Mouse (Mus musculus): ENCODE data around the gene Iqce.

The Iqce gene

DNA sequence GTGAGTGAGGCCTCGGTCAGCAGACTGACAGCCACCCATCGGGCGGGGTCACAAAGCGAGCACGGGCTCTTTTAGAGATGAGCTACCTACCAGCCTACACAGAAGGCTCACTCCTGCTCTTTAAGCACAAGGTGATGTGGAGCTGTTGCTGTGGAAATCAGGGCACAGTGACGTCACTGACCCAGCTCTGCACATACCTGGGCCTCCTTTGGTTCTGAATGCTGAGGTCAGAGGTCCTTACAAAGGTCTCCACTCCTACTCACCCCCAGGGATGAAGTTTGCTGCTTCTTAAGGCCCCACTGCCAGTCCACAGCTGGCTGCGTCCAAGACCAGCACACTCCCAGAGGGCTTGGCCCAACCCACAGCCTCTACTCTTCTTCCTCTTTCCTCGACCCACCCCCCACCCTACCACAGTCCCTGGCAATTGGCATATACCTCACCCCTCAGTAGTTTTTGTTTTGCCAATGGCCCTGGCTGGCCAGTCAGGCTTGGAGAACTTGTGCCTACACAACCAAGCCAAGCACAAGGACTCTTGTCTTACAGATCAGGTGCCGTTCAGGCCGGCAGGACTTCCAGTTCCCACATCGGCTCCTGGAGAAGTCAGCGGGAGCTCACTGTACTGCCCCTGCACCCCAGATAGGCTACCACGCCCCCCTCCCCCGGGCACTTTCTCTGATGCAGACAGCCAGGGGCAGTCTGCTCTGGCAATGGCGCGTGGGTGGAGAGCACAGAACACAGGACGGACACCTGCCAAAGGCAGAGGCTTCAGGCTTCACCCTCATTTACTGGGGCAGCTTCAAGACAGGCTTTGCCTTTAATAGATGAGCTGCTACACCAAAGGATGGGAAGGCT is 39.2 kb downstream of the Iqce start:
- DNase-seq (ENCODE audit: extremely low read depth, insufficient read length, low spot score), result no peak

DNA sequence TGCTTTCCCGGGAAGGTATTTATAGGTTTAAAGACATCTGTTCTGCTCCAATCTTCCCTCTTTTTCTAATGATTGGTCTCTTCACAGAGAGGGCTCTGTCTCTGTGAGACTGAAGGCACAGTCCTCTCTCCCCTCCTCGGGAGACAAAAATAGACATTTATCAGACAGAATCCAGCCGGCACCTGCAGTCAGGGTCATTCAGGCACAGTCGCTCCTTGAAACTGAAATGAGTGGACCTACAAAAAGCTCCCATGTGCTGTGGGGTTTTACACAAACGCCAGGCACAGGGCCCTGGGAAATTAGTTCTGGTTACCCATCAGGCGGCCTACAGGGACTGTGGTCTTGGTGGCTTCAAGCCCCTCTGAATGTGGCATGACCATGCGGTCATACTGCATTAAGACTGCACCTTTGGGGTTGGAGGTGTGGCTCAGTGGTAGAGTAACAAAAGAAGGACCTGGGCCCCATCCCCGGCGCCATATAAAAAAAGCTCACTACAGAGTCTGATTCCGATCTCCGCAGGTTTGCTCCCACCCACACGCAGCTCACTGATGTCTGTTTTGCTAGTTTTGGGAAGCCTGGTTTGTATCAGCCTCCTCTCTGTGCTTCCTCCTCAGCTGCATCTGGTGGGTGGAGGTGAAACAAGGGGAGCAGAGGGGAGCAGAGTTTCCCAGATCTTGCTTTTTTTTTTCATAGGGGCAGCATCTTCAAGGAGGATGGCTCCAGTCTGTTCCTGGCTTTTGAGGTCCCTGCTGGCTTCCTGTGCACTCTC is 40.1 kb downstream of the Iqce start:
- DNase-seq (ENCODE audit: extremely low read depth, insufficient read length, low spot score), result no peak

DNA sequence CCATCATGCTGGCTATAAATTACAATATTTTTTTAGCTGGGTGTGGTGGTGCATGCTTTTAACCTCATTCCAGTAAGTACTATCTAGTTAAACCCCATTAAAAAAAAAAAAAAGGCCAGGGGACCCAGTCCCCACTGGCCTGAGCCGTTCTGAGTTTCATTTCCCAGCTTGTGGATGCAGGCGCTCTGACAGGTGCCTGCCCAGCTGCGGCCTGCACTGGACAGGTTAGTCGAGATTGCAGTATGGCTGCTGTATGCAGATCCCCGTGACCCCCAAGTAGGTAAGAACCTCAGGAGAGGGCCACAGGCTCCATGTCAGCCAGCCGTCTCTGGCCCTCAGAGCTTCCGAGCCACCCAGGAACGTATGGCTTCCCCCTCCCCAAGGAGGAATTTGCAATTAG is 40.8 kb downstream of the Iqce start:
- no peak for DNase-seq (ENCODE audit: extremely low read depth, insufficient read length, low spot score)

DNA sequence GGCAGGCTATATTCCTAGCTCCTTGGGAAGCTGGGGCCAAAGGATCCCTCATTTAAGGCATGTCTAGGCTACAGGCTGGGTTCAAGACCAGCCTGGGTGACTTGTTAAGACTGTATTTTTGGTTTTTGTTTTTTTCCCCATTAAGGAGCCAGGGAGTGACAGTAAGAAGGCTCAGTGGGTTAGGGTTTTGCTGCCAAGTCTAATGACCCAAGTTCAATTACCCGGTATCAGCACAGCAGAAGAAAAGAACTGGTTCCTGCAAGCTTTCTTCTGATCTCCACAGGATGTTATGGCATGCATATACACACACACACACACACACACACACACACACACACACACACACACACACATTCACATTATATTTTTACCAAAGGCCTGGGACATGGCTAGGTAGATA is 41.8 kb downstream of the Iqce start:
- no peak for DNase-seq (ENCODE audit: extremely low read depth, insufficient read length, low spot score)

DNA sequence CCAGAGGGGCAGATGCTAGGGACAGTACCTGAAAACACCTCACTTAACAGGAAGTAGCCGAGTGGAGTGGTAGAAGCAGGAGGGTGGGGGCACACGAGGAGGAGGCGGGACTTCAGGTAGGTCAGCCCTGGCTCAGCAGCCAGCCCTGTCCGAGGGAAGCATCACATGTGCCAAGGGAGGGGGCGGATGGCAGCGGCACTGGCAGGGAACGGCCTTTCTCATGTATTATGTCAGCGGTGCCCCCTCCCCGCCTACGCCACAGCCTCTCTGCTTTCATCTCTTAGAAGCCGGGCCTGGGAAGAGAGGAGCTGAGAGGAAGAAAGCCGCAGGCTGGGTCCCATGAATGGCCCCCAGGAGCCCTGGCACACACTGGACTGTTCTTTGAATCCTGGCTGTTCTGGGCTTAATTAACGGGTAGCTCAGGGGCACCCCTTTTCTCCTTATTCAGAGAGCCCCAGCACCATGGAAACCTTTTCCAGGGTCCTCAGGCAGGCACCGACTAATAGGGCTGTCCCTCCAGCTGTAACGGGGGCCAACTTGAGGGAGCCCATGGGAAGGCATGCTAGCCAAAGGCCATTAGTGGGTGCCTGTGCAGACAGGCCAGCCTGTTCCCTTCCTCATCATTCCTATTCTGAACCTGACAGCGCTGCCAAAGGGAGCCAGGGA is 42.4 kb downstream of the Iqce start:
- no peak for DNase-seq (ENCODE audit: extremely low read depth, insufficient read length, low spot score)

DNA sequence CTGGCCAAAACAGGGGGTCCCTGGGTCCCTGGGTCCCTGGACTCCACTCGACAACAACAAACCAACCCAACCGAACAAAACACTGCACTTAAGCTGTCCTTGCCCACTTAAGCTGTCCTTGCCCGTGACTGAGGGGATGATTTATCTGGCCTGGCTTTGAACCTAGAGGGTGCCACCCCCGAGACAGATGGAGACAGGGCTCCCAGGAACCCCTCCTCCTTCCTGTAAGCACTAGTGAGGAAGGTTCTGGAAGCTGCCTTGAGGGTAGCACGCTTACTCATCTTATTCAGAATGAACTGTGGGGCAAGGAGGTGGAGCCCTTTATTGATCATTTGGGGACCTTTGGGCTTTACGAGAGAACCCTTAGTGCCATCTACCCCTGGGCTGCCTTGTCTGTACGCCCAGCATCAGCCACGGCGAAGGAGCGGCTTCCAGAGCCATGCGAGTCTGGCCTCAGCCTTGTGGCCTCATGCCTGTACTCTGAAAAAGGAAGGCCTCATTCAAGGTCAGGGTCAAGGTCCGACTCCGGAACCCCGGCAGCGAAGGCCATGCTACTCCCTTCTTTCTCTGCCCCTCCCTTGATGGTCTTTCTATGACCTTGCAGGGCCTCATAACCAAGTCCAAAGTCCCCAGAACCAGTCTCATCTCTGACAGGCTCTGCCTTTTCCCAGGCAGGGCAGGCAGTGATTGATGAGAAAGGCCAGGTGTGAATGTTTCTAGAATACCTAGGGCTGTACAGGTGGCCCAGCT is 47.9 kb downstream of the Iqce start:
- DNase-seq (ENCODE audit: extremely low read depth, insufficient read length, low spot score), result no peak

DNA sequence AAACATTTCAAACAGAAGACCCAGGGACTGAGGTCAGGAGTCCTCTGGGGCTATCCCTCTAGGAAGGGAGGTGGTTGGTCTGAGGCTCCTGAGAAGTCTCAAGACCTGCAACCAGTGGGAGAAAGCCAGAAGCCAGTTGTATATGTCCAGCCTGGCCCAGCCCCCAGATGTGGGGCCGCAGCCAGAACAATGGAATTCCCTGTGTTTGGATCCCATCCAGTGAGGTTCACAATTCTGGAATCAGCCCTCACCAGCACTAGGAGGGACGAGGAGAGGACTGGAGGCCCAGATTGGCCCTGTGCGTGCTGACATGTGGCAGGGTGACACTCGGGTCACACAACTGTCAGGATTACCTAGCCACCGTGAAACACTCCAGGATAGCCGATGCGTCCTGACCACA is 49.6 kb downstream of the Iqce start:
- no peak for DNase-seq (ENCODE audit: extremely low read depth, insufficient read length, low spot score)

DNA sequence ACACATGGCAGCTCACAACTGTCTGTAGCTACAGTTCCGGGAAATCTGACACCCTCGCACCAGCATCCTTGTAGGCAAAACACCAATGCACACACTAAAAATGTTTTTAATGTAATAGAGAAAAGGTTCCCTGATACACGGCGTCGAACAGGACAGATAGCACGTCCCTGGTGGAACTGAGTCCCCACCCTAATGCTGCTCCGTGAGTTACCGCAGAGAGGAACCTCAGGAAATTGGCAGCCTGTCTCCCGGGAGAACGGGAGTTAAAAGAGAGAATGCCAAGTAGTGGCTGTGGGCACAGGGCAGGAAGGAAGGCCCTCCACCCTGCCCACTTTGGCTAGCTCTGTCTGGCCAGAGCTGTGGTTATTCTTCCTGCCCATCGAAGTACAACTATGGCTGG is 50.9 kb downstream of the Iqce start:
- DNase-seq (ENCODE audit: extremely low read depth, insufficient read length, low spot score), result no peak

DNA sequence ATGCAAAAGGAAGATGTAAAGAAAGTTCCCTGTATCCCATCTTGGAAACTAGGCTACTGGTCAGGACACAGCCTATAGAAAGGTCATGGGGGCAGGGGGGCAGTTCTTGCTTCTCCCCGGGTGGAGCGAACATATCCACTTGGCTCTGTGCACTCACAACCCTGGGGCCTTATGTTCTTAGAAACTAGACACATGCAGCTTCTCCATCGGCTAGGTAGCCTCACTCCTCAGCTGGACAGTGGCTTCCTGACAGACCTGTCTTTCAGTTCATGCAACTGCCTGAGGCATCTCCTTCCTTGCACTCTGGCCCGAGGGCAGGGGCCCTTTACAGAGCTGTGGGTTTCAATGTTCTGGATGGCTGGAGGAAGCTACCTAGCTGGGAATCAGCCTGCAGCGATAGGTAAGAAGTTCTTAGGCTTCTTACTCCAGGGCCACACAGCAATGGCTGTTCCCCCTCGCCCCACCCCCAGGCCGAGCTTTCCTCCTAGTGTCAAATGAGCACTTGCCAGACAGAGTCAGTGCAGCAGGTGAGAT is 52.2 kb downstream of the Iqce start:
- DNase-seq (ENCODE audit: extremely low read depth, insufficient read length, low spot score), result no peak

DNA sequence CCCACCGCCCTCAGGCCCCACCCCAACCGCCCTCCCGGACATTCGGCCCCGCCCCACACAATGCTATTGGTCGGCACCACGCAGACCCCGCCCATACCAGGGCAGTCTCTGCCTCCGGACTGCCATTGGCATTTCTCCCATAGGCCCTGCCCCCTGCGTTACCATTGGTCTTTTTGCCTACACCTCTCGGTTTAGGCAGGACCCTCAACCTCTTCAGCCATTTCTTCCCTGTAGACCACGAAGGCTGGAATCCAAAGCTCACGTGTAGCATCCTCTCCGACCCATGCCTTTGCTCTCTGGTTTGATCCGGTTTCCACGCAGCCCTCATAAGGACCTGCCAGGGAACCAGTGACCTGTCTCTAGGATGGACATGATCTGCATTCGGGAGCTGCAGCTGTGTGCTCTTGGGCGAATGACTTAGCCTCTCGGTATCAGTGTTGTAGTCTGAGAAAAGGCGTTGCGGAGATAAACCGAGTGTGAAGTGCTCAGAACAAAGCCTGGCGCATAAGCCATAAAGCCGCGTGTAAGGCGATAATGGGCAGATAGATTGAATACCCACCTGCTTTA is 53.0 kb downstream of the Iqce start:
- peak; percentile 84 for DNase-seq (ENCODE audit: extremely low read depth, insufficient read length, low spot score)

DNA sequence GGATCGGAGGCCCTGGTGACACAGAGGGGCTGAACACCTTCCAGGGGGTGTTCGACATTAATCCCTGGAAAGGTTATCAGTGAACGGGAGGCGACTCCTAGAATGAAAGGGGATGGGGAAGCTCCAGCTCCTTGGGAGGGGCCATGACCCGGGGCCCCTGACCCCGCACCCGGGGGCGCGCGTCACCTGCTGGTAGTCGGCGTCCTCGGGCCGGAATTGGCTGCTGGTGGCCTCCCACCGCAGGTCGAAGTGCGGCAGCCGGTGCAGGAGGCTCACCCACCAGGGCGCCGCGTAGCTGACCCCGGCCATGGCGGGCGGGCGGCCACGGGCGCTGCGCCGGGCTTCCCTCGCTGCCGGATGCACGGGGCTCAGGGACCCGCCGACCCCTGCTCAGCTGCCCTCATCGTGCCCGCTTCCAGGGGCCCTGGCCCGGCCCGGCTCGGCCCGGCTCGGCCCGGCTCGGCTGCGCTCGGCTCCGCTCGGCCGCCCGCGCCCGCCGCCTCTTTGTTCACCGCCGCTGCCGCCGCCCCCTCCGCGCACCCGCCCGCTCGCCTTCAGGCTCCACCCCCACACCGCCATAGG is 53.6 kb downstream of the Iqce start, which contains the start of gene Ttyh3:
TSS of gene Ttyh3 (minus strand) at position 513 of the 582 bp plus-strand sequence.
- DNase-seq (ENCODE audit: extremely low read depth, insufficient read length, low spot score), result no peak

DNA sequence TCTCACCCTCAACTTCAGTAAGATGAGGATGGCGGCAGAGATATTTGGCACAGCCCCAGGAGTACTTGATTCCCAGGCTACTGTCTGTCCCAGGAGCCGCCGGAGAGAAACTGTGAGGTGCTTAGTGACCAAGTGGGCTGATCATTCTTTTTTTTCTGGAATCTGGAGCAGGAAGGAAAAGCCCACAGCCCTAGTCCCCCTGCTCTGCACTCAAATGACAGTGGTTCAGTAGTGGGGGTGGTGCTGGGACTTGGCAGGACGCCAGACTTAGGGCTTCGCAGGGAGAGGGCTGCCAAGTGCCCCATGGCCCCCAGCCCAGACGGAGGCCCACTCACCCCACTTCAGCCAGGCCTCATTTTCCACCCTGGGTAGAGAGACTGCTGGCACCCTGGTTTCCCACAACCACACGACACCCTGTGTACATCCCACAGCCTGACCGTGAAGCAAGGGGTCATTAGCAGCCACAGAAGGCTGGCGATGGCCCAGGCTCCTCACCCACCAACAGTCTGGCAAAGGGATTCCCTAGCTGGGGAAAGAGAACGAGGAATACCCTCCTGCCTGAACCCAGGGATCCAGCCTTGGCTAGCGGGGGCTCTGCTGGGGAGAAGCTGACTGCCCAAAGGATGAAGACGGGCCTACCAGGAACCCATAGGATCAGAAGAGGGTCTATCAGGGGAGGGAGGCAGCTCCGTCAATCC is 54.2 kb downstream of the Iqce start:
- peak; percentile 47 for DNase-seq (ENCODE audit: extremely low read depth, insufficient read length, low spot score)

DNA sequence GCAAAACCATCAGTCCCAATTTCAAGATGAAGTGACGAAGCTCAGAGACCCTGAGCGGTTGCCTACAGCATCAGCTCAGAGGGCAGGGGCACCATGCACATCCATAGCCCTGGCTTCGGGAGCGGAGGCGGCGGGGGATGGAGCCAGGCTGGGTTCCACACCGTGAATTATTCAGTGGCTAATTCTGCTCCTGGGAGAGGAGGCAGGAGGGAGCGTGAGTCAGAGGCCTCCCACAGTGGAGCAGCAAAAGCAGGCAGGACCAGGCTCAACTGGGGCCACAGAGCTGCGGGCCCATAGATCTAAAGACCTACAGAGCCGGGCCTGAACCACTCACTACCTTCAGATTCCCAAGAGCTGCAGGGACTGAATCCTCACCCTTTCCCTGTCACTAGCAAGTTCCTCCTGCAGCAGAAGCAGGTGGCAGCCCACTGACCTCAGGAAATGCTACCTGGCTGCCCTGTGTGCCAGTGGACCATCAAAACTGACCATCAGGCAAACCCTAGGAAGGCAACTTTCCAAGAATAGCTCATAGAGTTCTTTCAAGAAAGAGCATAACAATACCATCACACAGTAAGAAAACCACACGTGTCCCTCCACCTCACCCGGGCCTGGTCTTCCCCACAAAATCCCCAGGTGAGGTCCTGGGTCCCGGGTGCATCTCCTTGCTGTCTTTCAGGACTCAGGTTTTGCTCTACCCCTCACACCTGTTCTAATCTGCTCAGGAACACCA is 55.0 kb downstream of the Iqce start:
- DNase-seq (ENCODE audit: extremely low read depth, insufficient read length, low spot score), result no peak

DNA sequence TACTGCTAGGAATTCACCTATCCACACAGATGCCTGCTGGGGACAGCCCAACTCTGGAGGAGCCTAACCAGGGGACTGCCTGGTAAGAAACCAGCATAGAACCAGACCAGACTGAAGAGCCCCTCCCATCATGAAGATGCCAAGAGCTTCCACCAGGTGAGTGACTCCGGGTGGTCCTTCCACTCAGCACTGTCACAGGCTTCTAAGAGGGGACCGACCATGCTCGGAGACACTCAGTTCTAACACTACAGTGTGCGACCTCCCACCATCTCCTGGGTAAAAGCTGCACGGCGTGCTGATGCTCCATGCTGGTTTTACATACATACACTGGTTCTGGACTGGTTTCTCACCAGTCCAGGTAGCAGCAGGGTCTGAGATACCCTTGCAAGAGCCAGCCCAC is 56.0 kb downstream of the Iqce start:
- no peak for DNase-seq (ENCODE audit: extremely low read depth, insufficient read length, low spot score)

DNA sequence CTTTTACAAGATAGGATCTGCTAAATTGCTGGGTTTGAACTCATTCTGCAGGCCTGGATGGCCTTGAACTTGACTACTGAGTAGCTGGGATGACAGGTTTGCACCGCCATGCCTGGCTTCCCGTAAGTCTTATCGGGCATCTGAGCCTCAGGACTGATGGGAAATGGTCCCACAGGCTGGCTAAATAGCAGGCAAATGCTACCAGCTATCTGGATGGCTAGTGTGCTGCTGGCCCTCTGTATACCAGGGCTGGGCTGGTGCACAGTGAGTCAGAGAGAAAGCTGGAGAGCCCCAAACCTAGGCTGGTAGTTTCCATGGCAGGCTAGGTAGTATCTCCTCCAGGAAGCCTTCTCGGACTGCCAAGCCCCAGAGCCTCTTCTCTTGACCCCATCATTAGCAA is 56.7 kb downstream of the Iqce start:
- no peak for DNase-seq (ENCODE audit: extremely low read depth, insufficient read length, low spot score)

DNA sequence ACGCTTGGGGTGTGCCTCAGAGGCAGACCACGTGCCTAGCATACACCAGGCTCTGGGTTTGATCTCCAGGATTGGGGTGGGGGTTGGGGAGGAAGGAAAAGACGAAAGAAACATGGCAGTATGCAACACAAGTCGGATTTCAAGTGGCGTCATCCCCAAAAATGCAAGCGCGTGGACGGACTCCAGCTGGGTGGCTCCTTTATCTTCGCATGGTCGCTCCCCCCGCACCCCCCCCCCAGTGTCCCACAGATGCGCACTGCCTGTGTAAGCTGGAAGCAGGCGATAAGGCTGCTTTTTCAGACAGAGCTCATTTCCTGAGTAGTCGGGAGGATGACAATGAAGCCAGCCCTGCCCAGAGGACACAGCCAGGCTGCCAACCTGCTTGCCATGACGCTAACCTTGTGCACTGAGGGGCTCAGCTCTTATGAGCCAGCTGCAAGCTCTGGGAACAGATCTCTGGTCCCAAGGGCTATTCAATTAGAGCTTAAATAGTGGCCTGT is 57.4 kb downstream of the Iqce start:
- DNase-seq (ENCODE audit: extremely low read depth, insufficient read length, low spot score), result no peak

DNA sequence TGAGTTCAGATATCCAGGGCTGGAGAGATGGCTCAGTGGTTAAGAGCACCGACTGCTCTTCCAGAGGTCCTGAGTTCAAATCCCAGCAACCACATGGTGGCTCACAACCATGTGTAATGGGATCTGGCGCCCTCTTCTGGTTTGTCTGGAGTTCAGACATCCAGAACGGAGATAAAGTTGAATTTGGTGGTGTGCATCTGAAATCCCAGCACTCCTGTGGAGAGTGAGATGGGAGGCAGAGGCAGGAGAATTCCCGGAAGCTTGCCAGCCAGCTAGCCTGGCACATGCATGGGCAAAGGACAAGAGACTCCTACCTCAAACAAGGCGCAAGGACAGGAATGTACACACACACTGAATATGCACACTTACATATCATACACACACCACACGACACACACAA is 57.9 kb downstream of the Iqce start:
- DNase-seq (ENCODE audit: extremely low read depth, insufficient read length, low spot score), result no peak

DNA sequence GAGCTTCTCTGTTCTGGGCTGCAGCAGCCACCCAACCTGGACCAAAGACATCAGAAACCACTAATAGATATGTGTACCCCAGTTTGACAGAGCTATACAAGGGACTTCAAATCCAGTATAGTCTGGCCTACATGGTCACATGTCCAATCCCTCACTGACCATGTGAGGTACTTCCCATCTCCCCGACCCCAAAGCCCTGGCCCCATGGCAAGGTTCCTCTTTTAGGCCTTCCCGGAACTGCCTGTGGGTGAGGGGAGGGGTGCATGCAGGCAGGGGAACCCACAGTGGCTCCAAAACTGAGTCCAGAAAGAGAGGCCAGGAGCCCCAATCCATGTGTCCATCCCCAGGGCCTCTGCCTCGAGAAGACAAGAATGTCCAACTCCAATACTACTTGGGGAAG is 60.1 kb downstream of the Iqce start:
- DNase-seq (ENCODE audit: extremely low read depth, insufficient read length, low spot score), result no peak

Data from 3134 (cell line).